Mouse (Mus musculus): ENCODE measurements around the gene Tmem135.

The Tmem135 gene

DNA sequence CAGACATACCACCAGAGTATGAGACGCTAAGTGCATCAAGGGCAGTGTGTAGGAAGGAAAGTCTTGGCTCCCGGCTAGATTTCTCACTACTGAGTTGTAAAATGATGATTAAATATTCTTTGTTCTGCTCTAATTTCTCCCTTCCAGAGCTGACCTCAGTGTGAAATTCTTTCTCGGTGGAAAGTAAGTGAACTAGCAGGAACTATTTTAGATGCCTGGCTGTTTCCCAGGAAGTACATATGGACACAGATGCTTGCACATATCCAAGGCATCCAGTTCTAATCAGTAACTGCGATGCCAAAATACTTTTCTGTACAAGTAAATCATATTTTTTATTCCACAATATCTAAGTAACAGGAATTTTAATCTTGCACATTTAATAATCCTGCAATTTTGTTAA, 220.1 kb downstream of the Tmem135 start:
- no peak for DNase-seq (ENCODE audit: low spot score in 2 of 2)

DNA sequence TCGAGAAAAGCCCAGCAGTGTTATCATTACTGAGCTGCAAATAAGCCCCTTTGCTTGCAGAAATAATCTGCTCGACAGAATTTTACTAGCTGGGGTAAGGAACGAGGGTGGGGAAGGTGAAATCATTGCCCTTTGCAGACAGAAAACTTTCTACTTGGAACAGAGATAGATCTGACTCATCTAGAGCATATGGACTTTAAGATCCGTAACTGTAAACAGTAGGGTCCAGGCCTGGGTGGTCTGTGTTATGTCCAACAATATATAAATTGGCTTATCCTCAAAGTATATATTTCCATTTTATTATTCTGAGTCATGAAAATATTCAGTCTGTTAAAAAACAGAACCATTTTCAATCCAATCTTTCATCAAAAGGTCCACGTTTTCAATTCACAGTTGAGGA, 221.1 kb downstream of the Tmem135 start:
- DNase-seq (ENCODE audit: low spot score in 2 of 2), result no peak

DNA sequence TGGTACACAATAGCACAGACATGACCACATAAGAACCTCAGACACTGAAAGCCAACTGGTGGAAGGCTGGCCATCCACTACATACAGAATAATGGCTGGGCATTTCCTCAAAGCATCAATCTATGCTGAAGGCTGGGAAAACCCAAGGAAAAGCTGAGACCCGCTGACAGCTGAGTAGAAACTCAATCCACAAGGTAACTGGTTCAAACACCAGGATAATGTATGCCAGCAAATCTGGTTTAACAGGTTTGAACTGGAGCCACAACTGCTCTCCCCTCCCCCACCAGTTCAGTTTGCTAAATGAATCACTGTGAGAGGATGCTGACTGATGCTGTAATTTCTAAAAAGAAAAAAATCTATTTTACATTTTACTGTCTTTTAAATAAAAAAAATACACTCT, 222.7 kb downstream of the Tmem135 start:
- DNase-seq (ENCODE audit: low spot score in 2 of 2), result no peak

DNA sequence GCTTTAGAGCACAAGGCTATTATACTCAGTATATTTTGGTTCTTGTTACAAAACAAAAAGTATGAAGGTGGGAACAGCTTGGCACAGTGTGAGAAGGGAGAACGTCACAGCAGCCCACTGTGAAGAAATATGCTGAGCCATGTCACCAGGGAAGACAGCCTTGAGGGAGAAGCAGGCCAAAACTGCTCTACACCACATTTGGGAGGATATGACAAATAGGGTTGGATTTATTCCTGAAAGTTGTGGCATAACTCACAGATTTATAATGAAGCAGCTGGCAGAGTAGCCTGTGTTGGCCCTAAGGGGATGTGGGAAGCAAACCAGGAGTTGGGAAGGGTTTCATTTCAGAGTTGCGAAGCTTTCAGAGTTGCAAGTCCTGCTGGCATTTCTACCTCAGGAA, 225.4 kb downstream of the Tmem135 start:
- no peak for DNase-seq (ENCODE audit: low spot score in 2 of 2)

DNA sequence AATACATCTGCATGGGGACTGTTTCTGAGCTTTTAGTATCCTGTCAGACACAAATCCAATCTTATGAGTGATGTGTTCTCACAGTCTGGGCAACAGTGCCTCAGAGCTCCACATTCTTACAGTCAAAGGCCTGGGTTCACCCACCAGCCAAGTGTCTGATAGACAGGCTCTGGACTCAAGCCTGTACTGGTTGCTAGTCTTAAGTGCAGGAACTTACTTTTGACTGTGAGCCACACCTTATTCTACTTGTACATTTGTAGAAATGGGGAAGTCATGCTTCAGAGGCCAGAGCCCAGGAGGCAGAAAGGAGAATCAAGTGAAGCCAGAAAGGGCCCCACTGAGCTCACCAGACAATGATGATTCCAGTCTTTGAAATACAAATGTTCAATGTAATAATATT, 226.1 kb downstream of the Tmem135 start:
- DNase-seq (ENCODE audit: low spot score in 2 of 2), result no peak

DNA sequence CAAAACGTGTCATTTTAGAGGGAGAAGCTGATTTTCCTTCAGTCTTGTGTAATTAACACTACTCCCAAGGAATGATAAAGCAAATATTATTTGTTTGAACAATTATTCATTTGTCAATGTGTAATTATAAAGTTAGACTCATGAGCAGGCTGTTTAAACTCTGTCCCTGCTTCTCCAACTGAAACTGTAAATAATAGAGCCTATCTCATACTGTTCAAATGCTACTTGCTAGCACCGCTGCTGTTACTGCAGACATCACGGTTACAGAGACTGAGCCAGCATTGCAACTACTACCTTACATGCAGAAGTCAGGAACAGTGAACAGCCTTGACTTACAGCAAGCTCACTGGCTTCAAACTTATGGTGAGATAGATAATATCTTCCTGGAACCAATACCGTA, 229.6 kb downstream of the Tmem135 start:
- no peak for DNase-seq (ENCODE audit: low spot score in 2 of 2)

DNA sequence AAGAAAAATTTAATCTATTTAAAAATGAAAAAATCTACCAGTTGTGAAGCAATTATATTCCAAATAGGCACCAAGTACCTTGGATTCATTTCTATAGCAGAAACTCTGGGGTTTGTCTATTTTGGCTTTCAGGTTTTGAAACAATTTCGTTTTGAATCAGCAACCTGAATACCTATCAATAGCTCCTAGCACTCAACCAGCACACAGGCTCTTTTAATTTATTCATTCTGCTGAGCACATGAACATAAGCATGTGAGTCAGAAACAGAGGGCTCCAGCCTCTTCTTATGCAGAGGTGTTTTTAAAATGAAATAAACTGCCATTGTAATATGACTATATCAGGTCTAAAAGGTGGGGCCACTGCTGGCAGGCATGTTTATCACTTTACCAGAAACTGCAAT, 231.0 kb downstream of the Tmem135 start:
- DNase-seq (ENCODE audit: low spot score in 2 of 2), result no peak

DNA sequence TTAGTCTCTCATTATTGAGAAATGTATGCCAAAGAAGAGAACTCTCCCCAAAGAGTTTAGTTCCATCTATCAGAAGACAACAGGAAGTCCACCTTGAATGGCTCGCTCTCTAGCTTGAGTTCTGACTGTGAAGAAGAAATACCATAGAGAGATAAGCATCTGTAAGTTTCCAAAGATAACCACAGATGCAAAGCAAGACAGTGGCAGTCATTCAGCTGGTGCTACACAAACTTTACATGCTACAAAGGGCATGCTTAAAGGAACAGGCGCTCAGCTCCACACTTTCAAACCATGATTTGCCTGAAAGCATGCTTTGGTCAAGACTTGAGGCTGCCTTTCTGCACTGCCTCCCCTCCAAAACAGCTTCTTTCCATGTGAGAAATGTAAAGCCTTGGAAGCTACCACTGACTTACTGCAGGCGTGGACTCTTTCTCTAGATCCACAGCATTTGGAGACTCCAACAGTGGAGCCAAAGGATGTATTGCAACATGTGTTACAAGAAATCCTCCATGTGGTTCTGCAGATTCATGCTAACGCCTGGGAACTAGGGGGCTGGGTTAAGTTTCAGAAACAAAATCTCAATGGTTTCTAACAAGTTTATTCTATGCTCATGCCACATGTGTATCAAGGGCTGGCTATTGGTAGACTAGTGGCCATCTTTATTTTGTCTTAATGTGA, 232.1 kb downstream of the Tmem135 start:
- DNase-seq (ENCODE audit: low spot score in 2 of 2), result no peak

DNA sequence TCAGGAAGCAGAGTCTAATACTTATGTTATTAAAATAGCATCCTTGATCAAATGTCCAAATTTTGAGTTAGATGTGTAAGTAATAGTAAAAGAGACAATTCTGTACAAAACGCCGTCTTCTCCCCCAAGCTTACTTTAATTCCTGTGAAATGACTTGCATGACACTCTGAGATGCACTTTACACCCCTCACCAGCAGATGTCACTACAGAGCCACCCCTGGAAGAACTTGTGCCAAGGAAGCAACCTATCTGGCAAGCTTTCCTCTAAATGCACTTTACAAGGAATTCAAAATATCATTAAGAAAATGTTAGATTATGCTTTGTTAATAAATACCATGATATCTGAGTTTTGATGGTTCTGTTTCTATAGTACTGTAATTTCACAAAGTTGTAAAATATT, 235.4 kb downstream of the Tmem135 start:
- peak; percentile 49 to 64 for DNase-seq (ENCODE audit: low spot score in 2 of 2)

DNA sequence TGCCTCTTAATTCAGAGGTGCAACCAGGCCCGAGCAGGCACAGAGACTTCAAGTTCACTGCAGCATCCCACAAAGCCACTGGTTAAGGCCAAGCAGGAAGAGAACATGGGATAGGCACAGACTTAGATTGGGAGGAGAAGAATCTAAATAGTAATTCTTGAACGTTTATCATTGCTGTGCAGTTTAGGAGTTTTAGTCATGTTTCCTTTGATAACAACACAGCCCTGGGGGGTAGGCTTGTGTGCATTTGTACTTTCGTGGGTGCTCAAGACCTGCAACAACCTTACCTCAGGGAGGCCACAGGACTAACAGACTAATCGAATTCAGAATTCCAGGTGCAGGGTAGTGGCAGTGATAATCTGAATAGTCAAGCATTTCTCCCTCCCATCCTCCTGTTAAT, 238.5 kb downstream of the Tmem135 start:
- no peak for DNase-seq (ENCODE audit: low spot score in 2 of 2)

DNA sequence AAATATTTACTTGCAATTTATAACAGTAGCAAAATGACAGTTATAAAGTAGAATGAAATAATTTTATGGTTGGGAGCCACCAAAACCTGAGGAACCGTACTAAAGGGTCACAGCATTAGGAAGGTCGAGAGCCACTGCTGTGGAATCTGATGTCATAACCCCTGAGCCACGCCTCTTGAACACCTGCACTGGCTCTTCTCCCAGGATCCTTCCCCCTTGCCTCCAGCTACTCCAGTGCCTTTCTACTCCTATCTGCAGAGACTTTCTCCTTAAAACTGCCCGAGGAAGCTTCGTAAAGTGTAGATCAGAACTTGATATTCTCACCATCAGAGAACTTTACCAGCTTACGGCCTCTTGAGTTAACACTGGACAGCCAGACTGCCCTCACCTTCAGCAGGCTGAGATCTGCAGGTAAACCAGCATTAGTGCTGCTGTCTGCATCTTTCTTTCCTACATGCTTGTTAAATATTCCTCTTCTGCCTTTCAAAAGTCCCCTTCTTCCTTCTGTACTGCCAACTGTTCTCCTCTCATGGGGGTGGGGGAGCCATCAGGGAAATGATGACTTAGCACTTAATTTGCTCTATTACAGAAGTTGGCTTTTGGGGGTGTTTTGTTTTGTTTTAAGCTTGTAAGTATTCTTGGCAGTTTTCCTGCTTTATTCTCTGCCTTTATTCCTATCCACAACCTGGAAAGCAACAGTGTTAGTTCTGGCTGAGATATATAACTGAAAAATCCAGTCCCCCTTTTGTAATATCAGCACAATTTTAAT, 242.2 kb downstream of the Tmem135 start:
- DNase-seq (ENCODE audit: low spot score in 2 of 2), result no peak

DNA sequence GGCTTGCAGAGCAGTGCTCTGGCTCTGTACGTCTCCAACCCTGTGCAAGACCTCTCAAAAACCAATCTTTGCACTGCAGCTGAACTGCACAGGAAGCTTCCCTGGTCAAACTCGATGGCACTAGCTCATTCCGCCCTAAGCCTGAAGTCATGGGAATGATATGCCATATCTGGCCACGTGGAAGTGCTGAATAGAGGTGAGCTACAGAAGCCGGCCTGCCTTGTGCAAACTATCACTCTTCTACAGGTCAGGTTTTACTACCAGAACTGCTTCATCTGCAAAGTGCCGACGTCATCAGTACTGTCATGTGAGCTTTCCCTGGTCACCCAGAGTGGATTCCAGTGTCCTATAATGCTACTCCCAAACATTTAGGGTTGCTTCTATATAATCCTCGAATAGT, 246.7 kb downstream of the Tmem135 start:
- DNase-seq (ENCODE audit: low spot score in 2 of 2), result no peak

DNA sequence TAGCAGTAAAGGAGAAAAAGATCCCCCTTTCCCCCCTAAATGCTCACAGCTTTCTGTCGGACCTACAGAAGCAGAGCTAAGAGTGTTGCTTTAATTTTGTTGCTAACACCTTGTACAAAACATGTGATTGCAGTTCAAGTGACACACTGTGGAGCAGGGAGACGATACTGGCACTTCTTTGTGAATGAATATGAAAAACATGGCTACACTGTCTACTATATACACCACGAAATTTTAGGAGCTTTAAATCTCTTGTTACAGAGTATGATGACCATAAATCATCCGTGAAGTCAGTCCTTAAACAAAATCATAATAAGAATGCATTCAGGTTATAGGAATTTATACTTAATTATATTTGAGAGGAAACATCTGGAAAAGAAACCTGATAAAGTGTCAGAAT, 247.4 kb downstream of the Tmem135 start:
- no peak for DNase-seq (ENCODE audit: low spot score in 2 of 2)

DNA sequence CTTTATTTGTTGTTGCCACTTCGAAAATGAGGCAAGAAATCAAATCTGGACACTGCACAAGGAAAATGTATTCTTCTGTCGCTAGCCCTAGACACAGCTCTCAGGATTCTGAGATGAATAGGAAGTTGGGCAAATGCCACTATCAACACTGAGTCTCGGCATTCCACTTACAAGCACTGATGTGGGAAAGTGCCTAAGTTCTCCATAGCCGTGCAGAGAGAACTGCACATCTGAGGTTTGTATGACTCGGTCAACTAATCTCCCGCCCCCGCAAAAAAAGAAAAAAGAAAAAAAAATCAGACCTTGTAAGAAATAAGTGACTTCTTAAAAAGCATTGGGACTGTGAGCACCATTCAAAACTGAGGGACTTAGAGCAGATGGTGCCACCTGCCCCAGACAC, 248.3 kb downstream of the Tmem135 start:
- DNase-seq (ENCODE audit: low spot score in 2 of 2), result no peak

DNA sequence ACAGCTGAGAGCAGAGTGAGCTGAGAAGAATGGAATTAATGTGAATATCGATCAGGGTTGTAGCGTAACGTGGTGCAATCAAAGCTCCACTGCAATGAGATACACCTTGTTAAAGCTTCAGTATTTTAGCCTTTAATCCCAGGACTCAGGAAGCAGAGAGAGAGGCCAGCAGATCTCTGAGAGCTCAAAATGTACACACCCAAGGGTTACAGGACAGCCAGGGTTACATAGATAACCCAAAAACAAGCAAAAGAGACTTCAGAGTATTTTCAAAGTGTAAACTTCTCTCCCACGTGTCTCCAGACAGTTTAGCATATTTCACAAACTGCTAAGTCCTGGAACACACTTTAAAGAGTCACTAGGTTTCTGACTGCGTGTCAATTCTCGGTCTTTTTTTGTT, 248.8 kb downstream of the Tmem135 start:
- DNase-seq (ENCODE audit: low spot score in 2 of 2), result no peak

DNA sequence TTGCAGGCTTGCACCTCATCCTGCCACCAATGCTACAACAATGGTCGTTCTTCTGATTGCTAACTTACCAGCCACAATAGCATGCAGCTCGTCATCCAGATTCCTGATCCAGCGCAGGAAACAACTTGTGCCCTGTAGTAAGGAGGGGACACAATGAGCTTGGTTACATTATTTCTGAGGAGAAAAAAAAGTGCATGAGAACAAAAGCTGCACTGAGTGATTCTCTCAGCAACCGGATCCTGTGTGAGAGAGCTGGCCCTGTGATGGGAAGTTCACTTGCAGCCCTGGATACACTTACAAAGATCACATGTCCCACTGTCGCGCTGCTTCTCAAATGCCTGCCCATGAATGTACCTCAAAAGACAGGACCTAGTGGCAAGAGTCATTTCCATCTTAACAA, 252.7 kb downstream of the Tmem135 start:
- no peak for DNase-seq (ENCODE audit: low spot score in 2 of 2)

DNA sequence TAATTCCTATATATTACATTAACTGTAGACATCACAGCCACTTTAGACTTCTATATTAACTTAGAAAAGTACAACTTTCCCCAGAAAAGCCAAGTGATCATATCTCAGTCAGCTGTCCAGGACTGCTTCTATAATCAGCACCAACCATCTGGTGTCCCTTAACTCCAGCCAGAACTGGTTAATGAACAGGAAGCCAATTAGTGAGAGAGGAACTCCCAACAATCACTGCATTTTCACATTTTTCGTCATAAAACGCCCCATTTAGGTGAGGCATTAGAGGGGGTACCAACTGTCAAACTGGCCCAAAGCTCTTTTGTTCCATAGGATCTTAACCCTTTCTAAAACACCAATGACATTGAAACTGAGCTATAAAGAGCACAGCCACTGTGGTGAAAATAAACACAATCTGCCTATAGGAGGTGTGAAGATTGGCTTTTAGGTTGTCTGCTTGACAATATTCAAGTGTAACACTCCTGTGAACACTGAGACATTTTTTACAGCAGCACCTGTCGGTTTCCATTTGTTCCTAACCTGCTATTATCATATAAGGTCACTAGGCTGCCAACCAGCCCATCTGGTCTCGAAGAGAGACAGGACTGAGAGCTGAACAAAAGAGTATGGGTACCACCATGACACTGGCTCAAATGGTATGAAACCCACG, 263.3 kb downstream of the Tmem135 start:
- no peak for DNase-seq (ENCODE audit: low spot score in 2 of 2)

DNA sequence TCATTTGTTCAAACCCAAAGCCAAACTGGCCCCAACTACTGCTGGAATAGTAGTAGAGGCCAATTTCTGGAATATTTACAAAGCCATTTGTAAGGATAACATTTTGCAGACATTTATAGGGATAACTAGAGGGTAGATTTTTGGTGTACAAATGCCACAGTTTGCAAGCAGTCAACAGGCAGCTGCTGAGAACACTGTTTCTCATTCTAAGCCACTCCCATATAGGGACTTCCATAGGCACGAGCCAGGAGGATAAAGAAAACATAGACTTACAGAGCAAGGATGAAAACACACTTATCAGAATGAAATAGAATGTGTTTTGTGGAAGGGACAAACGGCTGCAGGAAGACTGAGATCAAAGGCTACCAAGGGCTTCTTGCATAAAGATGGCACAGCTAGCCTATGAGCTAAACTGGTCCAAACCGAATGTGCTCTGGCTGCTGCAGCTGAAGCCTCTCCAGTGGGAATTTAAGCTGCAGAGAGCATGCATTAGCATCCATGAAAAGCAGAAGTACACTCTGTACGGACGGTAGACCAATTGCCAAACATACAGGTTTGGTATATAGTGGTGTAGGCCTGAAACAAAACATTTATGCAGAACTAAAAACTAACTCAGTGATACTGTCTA, 269.0 kb downstream of the Tmem135 start:
- DNase-seq (ENCODE audit: low spot score in 2 of 2), result no peak

DNA sequence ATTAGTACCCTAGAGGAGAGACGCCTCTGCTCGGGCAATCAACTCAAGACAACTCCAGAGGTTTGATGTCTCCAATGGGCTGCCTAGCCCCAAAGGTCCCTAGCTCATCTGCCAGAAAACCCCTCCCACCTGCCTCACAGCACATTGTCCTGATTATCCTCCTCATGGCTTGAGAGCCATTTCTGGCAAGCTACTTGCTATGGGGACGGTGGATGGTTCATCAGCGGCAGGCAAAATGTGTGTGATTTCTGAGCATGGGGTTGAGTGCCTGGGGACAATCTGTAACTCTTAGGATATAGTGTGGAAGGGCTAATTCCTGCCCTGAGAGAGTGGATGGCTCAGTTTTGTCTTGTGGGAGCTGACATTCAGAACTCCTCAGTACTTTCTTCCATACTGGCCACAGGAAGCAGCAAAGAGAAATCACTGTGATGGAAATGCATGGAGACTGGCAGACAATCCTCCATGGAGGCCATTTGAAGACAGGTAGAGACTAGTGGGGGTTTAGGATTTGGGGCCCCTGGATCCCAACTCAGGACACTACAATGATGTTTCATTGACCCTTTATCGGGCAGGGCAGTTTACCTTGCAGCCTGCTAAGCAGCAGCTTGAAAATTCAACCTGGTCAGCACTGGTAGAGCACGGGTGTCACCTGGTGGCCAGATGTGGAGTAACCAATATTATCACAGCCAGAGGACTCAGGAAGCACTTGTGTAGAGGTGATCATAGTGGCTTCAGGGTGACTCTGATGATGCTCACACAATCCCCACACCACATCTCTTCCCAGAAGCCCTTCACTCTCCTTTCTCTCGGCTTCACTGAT, 277.7 kb downstream of the Tmem135 start:
- DNase-seq (ENCODE audit: low spot score in 2 of 2), result peak in 1 of 2 experiments; percentile 31

DNA sequence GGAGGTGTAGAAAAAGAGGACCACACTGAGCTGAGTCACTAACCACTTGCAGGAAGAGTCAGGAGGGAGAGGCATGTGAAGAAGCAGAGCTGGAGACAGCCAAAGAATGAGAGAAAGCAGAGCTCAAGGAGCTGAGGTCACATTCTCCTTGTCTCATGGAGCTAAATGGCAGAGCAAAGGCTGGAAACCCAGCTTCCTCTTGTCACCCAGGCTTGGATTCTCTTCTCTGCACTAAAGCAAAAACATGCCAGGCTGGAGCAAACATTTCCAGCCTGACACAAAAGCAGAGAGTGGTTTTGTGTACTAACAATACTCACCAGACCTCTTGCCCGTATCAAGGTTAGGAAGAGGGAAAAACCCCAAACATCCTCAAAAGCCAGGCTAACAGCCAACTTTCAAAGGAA, 287.8 kb downstream of the Tmem135 start:
- DNase-seq (ENCODE audit: low spot score in 2 of 2), result no peak

DNA sequence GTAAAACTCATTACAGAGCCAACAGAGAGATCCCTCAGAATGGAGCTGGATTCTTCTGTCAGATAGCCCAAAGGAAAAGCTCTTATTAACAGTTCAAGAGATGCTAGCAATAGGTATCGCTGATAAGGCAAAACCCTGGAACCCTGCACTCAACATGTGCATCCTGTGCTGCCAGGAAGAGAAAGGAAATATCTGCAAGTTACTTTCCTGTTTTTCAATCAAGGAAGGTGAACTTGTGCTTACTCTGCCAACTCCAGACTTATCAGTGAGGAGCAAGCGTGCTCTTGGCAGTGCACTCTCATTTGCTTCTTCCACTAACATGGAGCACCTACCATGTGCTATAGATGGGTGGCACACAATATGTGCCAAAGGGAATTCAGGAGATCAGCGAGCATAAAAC, 288.4 kb downstream of the Tmem135 start:
- no peak for DNase-seq (ENCODE audit: low spot score in 2 of 2)

DNA sequence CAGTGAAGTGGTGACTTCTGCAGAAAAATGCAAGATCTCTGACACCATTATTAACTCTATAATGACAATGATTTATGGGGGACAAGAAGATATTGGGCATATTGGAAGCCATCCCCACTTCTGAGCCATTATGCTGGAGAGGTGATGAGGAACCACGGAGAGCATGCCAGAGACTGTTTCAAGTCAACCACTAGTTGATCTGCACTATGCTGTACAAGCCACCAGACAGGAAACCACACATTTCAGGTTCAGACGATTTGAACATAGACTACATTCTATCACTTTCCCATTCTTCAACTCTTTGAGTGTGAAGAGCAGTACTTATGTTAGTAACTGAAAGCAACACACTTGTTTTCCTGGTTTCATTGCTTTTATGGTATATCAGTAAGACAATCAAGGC, 297.6 kb downstream of the Tmem135 start:
- no peak for DNase-seq (ENCODE audit: low spot score in 2 of 2)

All from spleen, postnatal 14 days (tissue).